17 mouse cellular contexts compared by ENCODE assay signal in the genomic region with DNA sequence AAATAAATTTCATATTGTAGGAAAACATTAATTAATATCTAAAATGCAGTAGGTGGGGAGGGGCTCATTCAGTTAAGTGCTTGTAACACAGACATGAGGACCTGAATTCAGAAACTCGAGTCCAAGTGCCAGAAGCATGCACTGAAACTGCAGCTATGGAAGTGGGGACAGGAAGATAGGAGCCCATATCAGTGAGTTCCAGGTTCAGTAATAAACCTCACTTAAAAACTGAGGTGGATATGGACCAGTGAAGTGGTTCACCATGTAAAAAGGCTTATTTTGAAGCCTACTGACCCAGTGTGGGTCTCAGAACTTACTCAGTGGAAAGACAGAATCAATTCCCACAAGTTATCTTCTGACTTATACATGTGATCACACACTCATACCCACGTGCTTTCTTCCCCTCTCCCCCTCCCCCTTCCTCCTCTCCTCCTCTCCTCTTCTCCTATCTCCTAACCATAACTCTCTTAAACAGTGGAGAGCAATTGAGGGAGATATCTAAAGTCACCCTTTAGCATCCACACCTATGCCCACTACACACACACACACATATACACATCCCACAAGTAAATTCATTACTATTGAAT. TPM values are rescaled to one million over a fixed set of nuclear protein-coding genes. Genes with fewer than 3 reads are reported as not detected.
"Had no signal": no experiment of that assay in that cellular context is flagged by ENCODE, and none has a peak within 500 bp of the region (broad histone marks: within the 10 kb centered on the region; RNA-seq: fewer than 3 reads in every experiment).

No protein-coding gene starts in this region.

- H3K9me3 ChIP-seq: megakaryocyte, embryonic 14.5 days; midbrain, embryonic 13.5 days; midbrain, embryonic 15.5 days; neural tube, embryonic 12.5 days had no signal

- H3K27me3 ChIP-seq: megakaryocyte, embryonic 14.5 days; midbrain, embryonic 13.5 days; midbrain, embryonic 15.5 days; neural tube, embryonic 12.5 days had no signal

- ATAC-seq: midbrain, embryonic 13.5 days; midbrain, embryonic 15.5 days had no signal

- H3K4me2 ChIP-seq: lung, embryonic 14.5 days; midbrain, embryonic 11.5 days; midbrain, embryonic 13.5 days; midbrain, embryonic 15.5 days; neural tube, embryonic 12.5 days had no signal

- H3K27ac ChIP-seq: macrophage; midbrain, embryonic 13.5 days; midbrain, embryonic 15.5 days; neural tube, embryonic 12.5 days had no signal

- H3K4me3 ChIP-seq: megakaryocyte, embryonic 14.5 days; midbrain, embryonic 13.5 days; midbrain, embryonic 15.5 days; neural tube, embryonic 12.5 days had no signal

- H3K9ac ChIP-seq: lung, embryonic 14.5 days; midbrain, embryonic 13.5 days; midbrain, embryonic 15.5 days; neural tube, embryonic 12.5 days had no signal

- DNase-seq: lung, adult 18-20 months; lung, embryonic 14.5 days; lung, postnatal 10 days; right cerebral cortex, postnatal 14 days; thymus, adult 18-20 months; thymus, postnatal 14 days; thymus, postnatal 4 days had no signal

- H3K4me1 ChIP-seq: midbrain, embryonic 13.5 days; midbrain, embryonic 15.5 days; neural tube, embryonic 12.5 days had no signal

RNA-seq across cellular contexts. Expression of gene Fam71d, which starts 31.5 kb away (rescaled TPM):
- polyA plus RNA-seq: lung, embryonic 14.5 days; lung, embryonic 16.5 days; macrophage; midbrain, embryonic 11.5 days; neural tube, embryonic 12.5 days; stomach, embryonic 14.5 days; stomach, embryonic 16.5 days; thymus, postnatal 0 days had no signal
